Mouse (Mus musculus) stomach, postnatal 0 days (tissue): Measurements from ENCODE around the gene Prn.

ENCODE experiments used
- CTCF ChIP-seq: IDR thresholded peaks from 2 replicates; pipeline ENCODE4 v1.5.1; 2016; ENCODE audit warnings: antibody characterized with exemption, low read depth, mild to moderate bottlenecking, moderate library complexity
- EP300 ChIP-seq: optimal IDR thresholded peaks from 2 replicates; pipeline ENCODE3; 2016; ENCODE audit warnings: antibody characterized with exemption

GRCm38 (mm10) chr2:131982546-131983196 is 72.9 kb downstream of the Prn start:
- TF ChIP-seq CTCF (peak; percentile 99), EP300 (no peak)
